Mouse (Mus musculus) T-helper 1 cell (primary cell): ENCODE data around the gene Cnot4.

Experiments used
- in situ Hi-C: fragments of 300-600 bp; cut with MboI, MseI; formaldehyde crosslinking; loops from one replicate; pipeline ENCODE4 v1.15.1; 2025; ENCODE audit warnings: high pct_unique_total_duplicates

Gene Cnot4

DNA sequence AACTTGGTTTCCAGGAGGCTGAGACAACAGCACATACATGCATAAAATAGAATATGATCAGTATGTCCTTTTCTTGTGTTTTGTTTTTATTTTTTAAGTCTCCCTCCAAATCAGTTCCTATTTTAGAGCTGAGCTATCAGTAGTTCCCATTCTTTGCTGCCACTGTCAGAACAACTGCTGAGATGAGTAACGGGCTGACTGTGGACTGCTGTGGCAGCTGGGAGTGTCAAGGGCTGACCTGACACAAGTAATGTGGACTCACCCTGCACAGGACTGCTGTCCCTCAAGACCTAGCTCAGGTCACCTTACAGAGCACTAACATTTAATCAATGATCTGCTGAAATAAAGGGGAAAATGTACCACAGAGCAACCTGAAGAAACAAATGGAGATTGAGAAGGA, 90.4 kb downstream of the Cnot4 start:
- in situ Hi-C loops = loop anchor here (25.0 kb wide), 1 partner anchor 1606 kb away; no protein-coding TSS in a partner anchor

DNA sequence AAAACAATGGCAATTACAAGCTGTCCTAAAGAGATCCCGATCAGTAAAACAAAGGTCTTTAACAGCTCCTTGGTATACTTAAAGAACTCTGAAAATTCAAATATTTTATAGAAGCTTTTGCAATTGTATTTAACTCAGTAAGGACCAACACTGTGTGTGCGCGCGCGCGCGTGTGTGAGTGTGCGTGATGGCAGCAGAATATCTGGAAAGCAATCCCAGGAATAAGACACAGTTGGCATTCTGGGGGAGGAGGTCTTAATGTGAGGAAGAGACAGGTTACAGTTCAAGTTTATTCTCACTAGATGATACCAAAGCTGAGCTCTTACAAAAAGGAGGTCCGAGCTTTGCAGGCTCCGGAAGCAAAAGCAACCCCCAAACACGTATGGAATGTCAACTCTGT, 100.2 kb downstream of the Cnot4 start:
- in situ Hi-C loops = loop anchor here (25.0 kb wide), 1 partner anchor 1596 kb away; no protein-coding TSS in a partner anchor

GRCm38 (mm10) chr6:35032704-35033103, 100.8 kb downstream of the Cnot4 start:
- in situ Hi-C loops = loop anchor here (25.0 kb wide), 1 partner anchor 1595 kb away; no protein-coding TSS in a partner anchor

DNA sequence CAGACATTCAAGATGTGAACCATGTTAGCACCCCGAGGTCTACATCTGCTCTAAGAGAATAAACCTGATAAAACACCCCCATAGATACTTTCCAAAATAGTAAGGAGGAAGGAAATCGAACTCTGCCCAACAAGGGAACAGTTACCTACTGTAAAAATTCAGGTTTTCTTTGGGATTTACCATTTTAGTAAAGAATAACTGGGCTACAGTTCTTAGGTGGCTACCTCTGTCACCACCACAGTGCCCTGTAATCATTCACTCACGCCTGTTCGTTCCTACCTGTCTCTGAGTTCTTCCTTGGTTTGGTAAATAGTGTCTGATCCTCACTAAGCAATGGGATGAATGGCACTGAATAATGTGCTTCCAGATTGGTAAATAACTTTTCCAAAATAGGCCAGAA, 102.7 kb downstream of the Cnot4 start:
- in situ Hi-C loops = loop anchor here (25.0 kb wide), 1 partner anchor 1594 kb away; no protein-coding TSS in a partner anchor

GRCm38 (mm10) chr6:35030226-35030625, 103.3 kb downstream of the Cnot4 start:
- in situ Hi-C loops = loop anchor here (25.0 kb wide), 1 partner anchor 1593 kb away; no protein-coding TSS in a partner anchor

DNA sequence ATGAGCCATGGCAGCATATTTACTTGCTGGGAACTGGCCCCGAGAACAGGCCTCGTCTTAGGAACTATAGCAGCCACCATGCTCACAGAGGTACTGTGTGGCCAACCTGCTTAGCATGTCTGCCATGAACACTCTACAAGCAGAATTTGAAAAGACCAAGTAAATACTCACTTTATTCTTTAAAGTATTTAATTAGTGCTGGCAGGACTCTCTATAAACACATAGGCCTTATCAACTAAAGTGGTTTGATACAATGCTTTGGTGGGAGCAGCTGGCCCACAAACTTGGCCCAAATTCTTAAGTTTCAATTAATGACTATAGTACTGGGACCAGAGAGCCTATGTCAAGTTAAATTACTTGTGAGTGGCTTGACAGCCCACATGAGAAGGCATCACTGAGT, 105.5 kb downstream of the Cnot4 start:
- in situ Hi-C loops = loop anchor here (25.0 kb wide), 1 partner anchor 1591 kb away; no protein-coding TSS in a partner anchor

GRCm38 (mm10) chr6:35027257-35027656, 106.3 kb downstream of the Cnot4 start:
- in situ Hi-C loops = loop anchor here (25.0 kb wide), 1 partner anchor 1590 kb away; no protein-coding TSS in a partner anchor

- in situ Hi-C loops = no loop called here
Observed at GRCm38 (mm10) chr6:35016624-35017023, 116.9 kb downstream of the Cnot4 start.

DNA sequence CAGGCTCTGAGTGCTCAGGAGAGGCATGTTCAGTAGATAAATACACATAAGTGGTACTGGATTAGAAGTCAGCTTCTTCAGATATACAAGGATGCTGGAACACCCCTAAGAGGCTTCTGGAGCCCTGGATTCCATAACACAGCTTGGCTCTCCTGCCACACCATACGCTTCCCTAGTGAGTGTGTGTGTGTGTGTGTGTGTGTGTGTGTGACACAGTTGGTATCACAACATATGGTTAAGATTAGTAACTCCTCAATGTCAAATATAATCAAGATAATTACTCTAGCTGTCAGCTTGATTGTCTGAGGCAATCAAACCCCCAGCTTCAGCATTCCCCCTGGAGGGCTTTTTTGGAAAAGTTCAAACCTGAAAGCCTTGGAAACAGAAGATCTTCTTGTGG, 121.6 kb downstream of the Cnot4 start:
- in situ Hi-C loops = no loop called here

GRCm38 (mm10) chr6:35010705-35011104, 122.8 kb downstream of the Cnot4 start:
- in situ Hi-C loops = no loop called here

GRCm38 (mm10) chr6:35002261-35002669, 131.3 kb downstream of the Cnot4 start:
- in situ Hi-C loops = no loop called here

GRCm38 (mm10) chr6:34999101-34999500, 134.4 kb downstream of the Cnot4 start:
- in situ Hi-C loops = loop anchor here (5.0 kb wide), 1 partner anchor 52 kb away; no protein-coding TSS in a partner anchor

DNA sequence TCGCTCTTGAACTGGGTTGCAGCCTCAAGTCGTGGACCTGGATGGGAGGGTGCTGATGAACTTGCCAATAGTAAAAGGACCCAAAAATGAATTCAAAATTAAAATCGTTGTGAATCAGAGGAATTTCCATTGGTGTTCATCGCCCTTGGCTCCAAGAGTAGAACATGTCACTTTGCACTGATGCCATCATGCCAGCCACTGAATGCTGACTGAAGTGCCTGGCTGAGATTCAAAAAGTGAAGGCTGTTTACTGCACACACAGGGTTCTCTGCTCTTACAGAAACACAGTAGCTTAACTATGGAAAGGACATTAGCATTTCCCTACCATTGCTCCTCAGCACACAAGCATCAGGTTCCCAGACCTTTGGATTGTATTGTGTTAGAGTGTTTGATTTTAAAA, 137.0 kb downstream of the Cnot4 start:
- in situ Hi-C loops = loop anchor here (5.0 kb wide), 1 partner anchor 49 kb away; no protein-coding TSS in a partner anchor

DNA sequence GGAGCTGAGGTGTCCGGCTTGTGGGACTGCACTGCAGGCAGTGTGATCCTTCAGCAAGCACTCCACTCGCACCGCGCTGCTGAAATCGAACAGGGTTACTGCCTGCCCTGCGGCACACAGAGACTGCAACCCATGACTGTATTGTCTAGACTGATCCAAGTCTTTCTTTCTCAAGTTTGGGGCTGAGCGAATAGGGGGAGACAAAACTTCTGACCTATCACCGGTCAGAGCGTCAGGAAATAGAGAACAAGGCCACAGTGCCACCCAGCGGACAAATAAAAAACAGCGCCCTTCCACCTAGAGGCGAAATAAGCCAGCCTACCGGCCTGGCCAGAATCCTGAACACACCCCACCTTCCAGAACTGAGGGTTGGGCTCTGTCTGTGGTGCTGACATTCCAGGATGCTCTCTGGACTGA, 138.3 kb downstream of the Cnot4 start:
- in situ Hi-C loops = loop anchor here (5.0 kb wide), 1 partner anchor 48 kb away; no protein-coding TSS in a partner anchor

DNA sequence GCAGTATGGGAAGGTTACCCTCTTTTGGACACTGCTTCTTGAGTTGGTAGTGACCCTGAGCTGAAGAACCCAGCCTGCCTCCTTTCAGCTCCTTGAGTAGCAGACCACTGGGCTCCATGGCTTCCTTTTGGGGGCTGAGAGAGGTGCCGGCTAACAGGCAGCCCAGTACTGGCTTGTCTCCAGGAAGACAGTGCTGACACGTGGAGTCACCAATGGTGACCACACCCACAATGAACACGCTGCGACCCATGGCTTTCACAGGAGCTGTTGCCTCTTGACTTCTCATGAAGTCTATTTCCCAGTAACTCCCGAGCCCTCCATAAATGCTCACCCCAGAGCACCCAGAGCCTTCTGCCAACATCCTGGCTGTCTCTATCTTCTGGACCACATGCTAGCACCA, 138.8 kb downstream of the Cnot4 start:
- in situ Hi-C loops = loop anchor here (5.0 kb wide), 1 partner anchor 47 kb away; no protein-coding TSS in a partner anchor

DNA sequence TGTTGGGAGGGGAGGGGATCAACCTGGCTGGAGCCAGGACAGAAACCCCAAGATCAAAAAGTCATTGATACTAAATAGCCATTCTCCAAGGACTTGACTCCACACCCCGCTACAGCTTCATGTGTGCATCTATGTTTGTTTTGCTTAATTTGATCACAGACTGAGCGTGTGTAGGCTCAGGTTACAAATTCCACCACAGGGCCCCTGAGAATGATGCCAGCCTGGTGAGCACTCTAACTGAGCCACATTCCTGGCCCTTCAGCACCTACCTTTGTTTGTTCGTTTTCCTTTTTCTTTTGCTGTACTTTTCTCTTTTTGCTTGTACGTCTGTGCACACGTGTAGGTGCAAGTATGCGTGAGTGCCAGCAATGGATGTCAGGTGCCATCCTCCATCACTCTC, 144.3 kb downstream of the Cnot4 start:
- in situ Hi-C loops = no loop called here

DNA sequence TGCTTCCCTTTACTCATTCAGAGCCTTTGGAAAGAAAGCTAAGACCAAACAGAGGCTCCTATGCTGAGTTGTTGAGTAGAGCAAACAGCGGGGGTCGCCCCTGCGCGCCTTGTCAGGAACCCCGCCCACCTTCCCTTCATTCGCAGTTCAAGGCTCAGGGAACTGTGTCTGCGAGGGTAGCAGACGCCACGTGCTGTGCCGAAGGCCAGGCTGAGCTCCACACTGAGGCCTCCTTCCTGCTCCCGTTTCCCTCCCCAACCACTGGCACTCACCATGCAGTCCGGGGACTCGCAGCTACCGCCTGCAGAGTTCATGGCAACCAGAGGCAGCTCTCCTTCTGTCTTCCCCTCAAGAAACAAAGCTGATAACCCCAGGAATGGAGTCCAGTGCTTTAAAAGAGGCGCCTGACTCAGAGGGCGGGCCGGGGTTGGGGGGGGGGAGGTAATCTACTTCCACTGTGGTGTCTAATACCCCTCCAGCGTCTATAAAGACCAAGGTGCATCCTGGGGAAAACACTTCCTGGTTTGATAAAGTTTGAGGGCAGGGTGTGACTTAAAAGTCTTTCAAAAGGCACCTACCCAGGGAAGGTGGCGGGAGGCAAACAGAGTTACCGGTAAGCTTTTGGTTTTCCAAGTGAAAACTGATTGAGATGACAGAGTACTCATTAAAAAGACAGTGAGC, 145.3 kb downstream of the Cnot4 start, which contains the start of gene Slc23a4:
Gene Slc23a4, minus strand, starts transcription at position 324 of the 681 bp plus-strand sequence.
- in situ Hi-C loops = no loop called here

DNA sequence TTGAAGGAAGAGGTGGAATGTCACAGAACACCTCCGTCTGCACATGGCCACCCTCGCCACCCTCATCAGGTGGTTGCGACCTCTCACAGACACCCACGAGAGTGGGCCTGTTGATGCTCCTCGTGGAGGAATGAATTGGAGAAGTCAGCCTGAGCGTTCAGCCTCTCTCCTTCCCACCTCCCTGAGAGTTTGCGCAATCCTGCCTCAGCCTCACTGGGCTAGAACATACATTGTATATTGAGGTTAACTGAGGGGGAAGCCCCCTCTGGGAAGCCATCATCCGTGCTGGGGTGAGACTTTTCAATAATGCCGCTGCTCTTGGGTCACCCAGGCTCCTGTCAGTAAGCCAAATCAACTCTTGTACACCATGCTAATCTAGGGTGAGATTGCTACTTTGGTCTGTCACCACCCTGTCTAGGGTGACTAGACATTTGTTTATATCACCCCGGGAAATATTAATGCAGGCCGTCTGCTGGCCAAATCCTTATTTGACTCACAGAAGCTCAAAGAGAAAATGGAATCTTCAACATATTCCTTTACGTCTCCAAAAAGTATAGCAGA, 146.4 kb downstream of the Cnot4 start:
- in situ Hi-C loops = no loop called here

DNA sequence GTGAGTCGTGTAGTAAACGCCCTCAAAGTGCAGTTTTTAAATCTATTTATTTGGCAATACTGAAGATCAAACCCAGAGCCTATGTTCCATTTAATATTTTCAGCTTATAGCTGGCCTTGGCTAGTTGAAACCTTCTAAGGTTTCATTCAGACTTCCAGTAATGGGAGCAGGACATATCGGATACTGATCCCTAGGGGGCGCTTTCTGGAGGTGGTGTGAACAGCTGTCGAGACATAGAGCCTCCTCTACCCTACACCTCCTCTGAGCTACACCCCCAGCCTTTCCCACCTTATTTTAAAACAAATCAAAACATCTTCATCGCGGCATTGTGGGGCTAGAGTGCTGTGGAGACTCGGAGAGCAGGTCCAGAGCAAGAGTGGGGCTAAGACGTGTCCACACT, 152.9 kb downstream of the Cnot4 start:
- in situ Hi-C loops = no loop called here

DNA sequence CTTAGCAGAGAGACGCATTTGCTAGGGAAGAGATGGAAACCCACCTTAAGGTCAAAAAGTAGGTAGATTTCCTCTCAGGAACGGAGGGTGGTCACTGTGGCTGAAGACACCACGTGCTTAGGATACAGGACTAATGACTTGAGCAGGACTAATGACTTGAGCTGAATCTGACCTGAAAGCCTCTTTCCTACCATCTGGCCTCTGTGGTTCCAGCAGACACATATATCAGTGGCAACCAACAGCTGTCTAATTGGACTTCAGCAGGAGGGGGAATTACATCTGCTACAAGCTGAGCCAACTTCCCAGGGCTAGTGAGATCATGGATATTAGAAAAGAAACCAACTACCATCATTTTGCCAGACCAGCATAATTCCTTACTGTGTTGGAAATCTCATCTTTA, 154.2 kb downstream of the Cnot4 start:
- in situ Hi-C loops = no loop called here
